Mouse (Mus musculus) urinary bladder, postnatal 36 days (tissue): ENCODE data around the gene Cyp2e1.

Source experiments
- DNase-seq, 2 experiments: peaks; one replicate each; pipeline ENCODE4 v3.0.0; 2022; ENCODE audit warnings: low spot score in 2 of 2, mixed read lengths in 1 of 2

Cyp2e1 gene

GRCm38 (mm10) chr7:140810496-140810895 is 47.0 kb downstream of the Cyp2e1 start:
- DNase-seq: no peak

DNA sequence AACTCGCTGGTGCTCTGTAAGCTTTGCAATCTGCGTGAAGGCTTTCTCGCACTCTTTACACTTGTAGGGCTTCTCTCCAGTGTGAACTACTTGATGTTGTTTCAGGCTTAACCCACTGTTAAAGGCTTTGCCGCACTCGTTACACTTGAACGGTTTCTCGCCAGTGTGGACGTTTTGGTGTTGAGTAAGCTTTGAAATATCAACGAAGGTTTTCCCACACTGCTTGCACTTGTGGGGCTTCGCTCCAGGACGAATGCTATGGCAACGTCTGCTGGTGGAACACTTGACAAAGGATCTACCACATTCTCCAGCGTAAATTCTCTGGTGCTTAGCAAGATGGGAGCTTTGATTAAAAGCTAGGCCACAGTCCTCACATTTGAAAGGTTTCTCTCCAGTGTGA is 48.2 kb downstream of the Cyp2e1 start:
- no peak for DNase-seq

DNA sequence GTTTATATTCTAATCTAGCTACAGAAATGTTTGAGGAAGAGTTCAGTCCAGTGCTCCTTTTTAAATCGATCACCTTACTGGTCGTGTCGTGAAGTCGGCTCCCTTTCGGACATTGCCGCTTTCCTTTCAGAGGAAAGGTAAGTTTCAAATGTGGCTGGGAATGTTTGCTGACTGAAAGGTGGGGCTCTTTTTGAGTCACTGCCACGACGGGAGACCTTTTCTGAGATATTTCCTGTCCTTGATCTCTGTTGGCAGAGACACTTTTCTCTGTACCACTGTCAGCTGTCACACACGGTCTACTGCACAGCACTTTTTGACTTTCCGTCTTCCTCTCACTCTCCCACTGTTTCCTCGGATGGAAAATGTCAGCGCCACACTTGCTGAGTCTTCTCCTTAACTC is 49.3 kb downstream of the Cyp2e1 start:
- DNase-seq: no peak

GRCm38 (mm10) chr7:140820173-140820572 is 56.6 kb downstream of the Cyp2e1 start:
- no peak for DNase-seq

GRCm38 (mm10) chr7:140821305-140821652 is 57.7 kb downstream of the Cyp2e1 start:
- DNase-seq: no peak

DNA sequence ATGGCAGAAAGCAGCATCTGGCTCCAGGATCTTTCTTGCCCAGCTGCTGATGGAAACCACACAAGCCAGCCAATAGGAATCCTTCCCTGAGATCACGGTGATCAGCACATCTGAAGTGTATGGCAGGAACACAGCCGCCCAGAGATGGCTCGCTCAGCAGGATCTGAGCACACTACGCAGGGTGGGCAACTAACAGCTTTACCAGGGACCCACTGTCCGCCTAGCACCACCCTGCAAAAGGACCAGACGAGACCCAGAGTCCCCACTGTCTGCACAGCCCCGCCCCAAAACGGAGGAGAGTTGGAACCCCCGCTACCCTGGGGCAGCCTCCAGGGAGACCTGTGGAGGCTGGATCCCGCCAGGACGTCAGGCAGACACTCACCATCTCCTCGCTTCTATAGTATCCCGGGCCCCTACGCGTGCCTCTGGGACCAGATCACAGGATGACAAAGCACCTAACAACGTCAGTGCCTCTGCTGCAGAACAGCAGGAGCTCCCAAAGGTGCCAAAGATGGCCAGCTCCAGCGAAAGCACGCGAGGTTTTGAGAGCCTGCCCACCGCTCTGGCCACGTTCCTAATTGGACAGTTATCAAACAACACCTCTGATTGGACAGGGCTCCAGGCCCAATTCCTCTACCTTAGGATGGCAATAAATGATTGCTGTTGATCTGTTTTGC is 58.3 kb downstream of the Cyp2e1 start, which contains the start of gene Zfp941:
Gene Zfp941 (minus strand): TSS at position 526 of the 677 bp plus-strand sequence.
- no peak for DNase-seq

DNA sequence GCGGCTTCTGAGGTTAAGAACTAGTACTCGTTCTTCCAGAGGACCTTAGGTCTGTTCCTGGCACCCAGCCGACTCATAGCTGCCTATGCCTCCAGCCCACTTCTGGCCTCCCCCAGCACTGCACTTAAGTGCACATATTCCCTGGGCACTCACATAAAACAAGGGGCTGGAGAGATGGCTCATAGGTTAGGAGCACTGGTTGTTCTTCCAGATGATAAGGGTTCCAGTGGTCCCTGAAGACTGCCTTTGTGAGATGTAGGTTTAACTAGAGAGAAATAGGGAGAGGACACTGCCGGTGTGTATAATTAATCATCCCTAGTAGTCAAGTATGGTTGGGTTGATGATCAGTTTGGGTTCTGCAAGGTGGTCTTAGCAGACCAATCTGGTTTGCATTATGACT is 59.2 kb downstream of the Cyp2e1 start:
- no peak for DNase-seq
